In genomic region chr9:41735448-41736233, GRCm38 (mm10) we compare ENCODE assay signal across 7 mouse cellular contexts.
DNase-seq lines count a peak whose midpoint lies in the region; ATAC-seq and TF ChIP-seq lines count a peak whose summit lies in the region.

No protein-coding gene starts in this region.

- 1% methylated on average over 22 of the region's 22 CpGs for WGBS in embryonic facial prominence, embryonic 11.5 days
- WGBS in heart, embryonic 11.5 days (ENCODE audit: insufficient replicate concordance), result 1% methylated on average over 22 of the region's 22 CpGs
- WGBS in kidney, embryonic 15.5 days, result under 1% methylated on average over 22 of the region's 22 CpGs
- WGBS in limb, embryonic 13.5 days, result under 1% methylated on average over 22 of the region's 22 CpGs
- under 1% methylated on average over 22 of the region's 22 CpGs for WGBS in midbrain, postnatal 0 days

- no peaks in the 10 kb centered on the region for H3K36me3 ChIP-seq in embryonic facial prominence, embryonic 11.5 days (replicated peaks; ENCODE audit: control insufficient read depth, insufficient read depth, low read depth, low read length)
- H3K36me3 ChIP-seq in heart, embryonic 11.5 days (ENCODE audit: control insufficient read depth, insufficient read depth, low read length), result no peaks in the 10 kb centered on the region
- no peaks in the 10 kb centered on the region for H3K36me3 ChIP-seq in kidney, embryonic 15.5 days
- H3K36me3 ChIP-seq in limb, embryonic 13.5 days, result no peaks in the 10 kb centered on the region
- H3K36me3 ChIP-seq in midbrain, postnatal 0 days (ENCODE audit: insufficient read depth, low read length), result no peaks in the 10 kb centered on the region

- peak overlapping the region; percentile 59 for H3K9ac ChIP-seq in embryonic facial prominence, embryonic 11.5 days (replicated peaks; ENCODE audit: low read length)
- peak overlapping the region; percentile 73 for H3K9ac ChIP-seq in heart, embryonic 11.5 days (ENCODE audit: low read depth, low read length)
- H3K9ac ChIP-seq in kidney, embryonic 15.5 days, result peak overlapping the region; percentile 46
- H3K9ac ChIP-seq in limb, embryonic 13.5 days, result peak overlapping the region; percentile 69
- H3K9ac ChIP-seq in midbrain, postnatal 0 days (replicated peaks; ENCODE audit: low read length, poor library complexity, severe bottlenecking), result peak overlapping the region; percentile 63

- H3K9me3 ChIP-seq in embryonic facial prominence, embryonic 11.5 days (replicated peaks; ENCODE audit: control insufficient read depth, low read length), result no peaks in the 10 kb centered on the region
- no peaks in the 10 kb centered on the region for H3K9me3 ChIP-seq in heart, embryonic 11.5 days (replicated peaks; ENCODE audit: control insufficient read depth, low read length)
- H3K9me3 ChIP-seq in kidney, embryonic 15.5 days (replicated peaks), result no peaks in the 10 kb centered on the region
- no peaks in the 10 kb centered on the region for H3K9me3 ChIP-seq in limb, embryonic 13.5 days
- H3K9me3 ChIP-seq in midbrain, postnatal 0 days (ENCODE audit: low read length), result no peaks in the 10 kb centered on the region

- DNase-seq in adrenal gland, postnatal 25 days, result peak; percentile 55
- DNase-seq in embryonic facial prominence, embryonic 11.5 days (ENCODE audit: low spot score), result peak; percentile 88
- peak; percentile 96 for DNase-seq in midbrain, postnatal 0 days (ENCODE audit: low spot score)
- DNase-seq in testis, postnatal 14 days (ENCODE audit: low spot score), result peak; percentile 31

- H3K4me1 ChIP-seq in embryonic facial prominence, embryonic 11.5 days (ENCODE audit: control insufficient read depth, insufficient read depth, low read length), result 0 out of 2 replicates have a peak, but pooled peaks cover 2% of the 10 kb centered on the region
- H3K4me1 ChIP-seq in heart, embryonic 11.5 days (ENCODE audit: control insufficient read depth, insufficient read depth, low read length), result 0 out of 2 replicates have a peak, but pooled peaks cover 3% of the 10 kb centered on the region
- peaks cover 23% of the 10 kb centered on the region for H3K4me1 ChIP-seq in kidney, embryonic 15.5 days
- peaks cover 21% of the 10 kb centered on the region for H3K4me1 ChIP-seq in limb, embryonic 13.5 days
- H3K4me1 ChIP-seq in midbrain, postnatal 0 days (ENCODE audit: insufficient read depth, low read length), result peaks cover 8% of the 10 kb centered on the region; the same call in 1 of the 2 replicates

- peak overlapping the region; percentile 24 for H3K4me3 ChIP-seq in embryonic facial prominence, embryonic 11.5 days (ENCODE audit: low read depth, low read length)
- H3K4me3 ChIP-seq in heart, embryonic 11.5 days (ENCODE audit: low read depth, low read length), result peak overlapping the region; percentile 42
- peak overlapping the region; percentile 45 for H3K4me3 ChIP-seq in kidney, embryonic 15.5 days (replicated peaks)
- H3K4me3 ChIP-seq in limb, embryonic 13.5 days, result peak overlapping the region; percentile 44
- peak overlapping the region; percentile 36 for H3K4me3 ChIP-seq in midbrain, postnatal 0 days (ENCODE audit: low read depth, low read length)

- H3K4me2 ChIP-seq in embryonic facial prominence, embryonic 11.5 days (ENCODE audit: low read depth, low read length), result peak overlapping the region; percentile 40
- peak overlapping the region; percentile 75 for H3K4me2 ChIP-seq in heart, embryonic 11.5 days
- H3K4me2 ChIP-seq in kidney, embryonic 15.5 days, result peak overlapping the region; percentile 86
- peak overlapping the region; percentile 78 for H3K4me2 ChIP-seq in limb, embryonic 13.5 days (replicated peaks)
- peak overlapping the region; percentile 55 for H3K4me2 ChIP-seq in midbrain, postnatal 0 days (ENCODE audit: low read depth, low read length, poor library complexity, severe bottlenecking)

- H3K27me3 ChIP-seq in embryonic facial prominence, embryonic 11.5 days (ENCODE audit: control insufficient read depth, insufficient read depth, low read length), result no peaks in the 10 kb centered on the region
- no peaks in the 10 kb centered on the region for H3K27me3 ChIP-seq in heart, embryonic 11.5 days (ENCODE audit: control insufficient read depth, insufficient read depth, low read length)
- H3K27me3 ChIP-seq in kidney, embryonic 15.5 days, result no peaks in the 10 kb centered on the region
- H3K27me3 ChIP-seq in limb, embryonic 13.5 days, result no peaks in the 10 kb centered on the region
- no peaks in the 10 kb centered on the region for H3K27me3 ChIP-seq in midbrain, postnatal 0 days (ENCODE audit: insufficient read depth, low read length)

- no peak for TF ChIP-seq CTCF in midbrain, postnatal 0 days (IDR thresholded peaks at IDR 0.05)

- ATAC-seq in embryonic facial prominence, embryonic 11.5 days (replicated peaks; ENCODE audit: insufficient number of reproducible peaks, low FRiP score, low TSS enrichment, low read depth), result peak; percentile 87
- peak; percentile 65; the same call in 1 of the 2 replicates for ATAC-seq in heart, embryonic 11.5 days (replicated peaks; ENCODE audit: insufficient number of reproducible peaks, low FRiP score, low TSS enrichment)
- peak; percentile 70 for ATAC-seq in kidney, embryonic 15.5 days (replicated peaks; ENCODE audit: low FRiP score)
- peak; percentile 86 for ATAC-seq in limb, embryonic 13.5 days (ENCODE audit: low FRiP score, low read depth)
- ATAC-seq in midbrain, postnatal 0 days (ENCODE audit: low FRiP score), result peak; percentile 91

- peak overlapping the region; percentile 88 for H3K27ac ChIP-seq in embryonic facial prominence, embryonic 11.5 days (replicated peaks; ENCODE audit: low read depth, low read length)
- peak overlapping the region; percentile 90 for H3K27ac ChIP-seq in heart, embryonic 11.5 days (ENCODE audit: low read depth, low read length)
- peak overlapping the region; percentile 86 for H3K27ac ChIP-seq in kidney, embryonic 15.5 days
- H3K27ac ChIP-seq in limb, embryonic 13.5 days, result peak overlapping the region; percentile 94
- peak overlapping the region; percentile 97 for H3K27ac ChIP-seq in midbrain, postnatal 0 days (ENCODE audit: low read depth, low read length)

Comparison
In these comparisons a context has a peak if more than half of its experiments do, and no peak if none do; other contexts are left out.
1. Peak in every context shown above with its lines: DNase-seq, ATAC-seq, H3K4me3 ChIP-seq and H3K27ac ChIP-seq.
2. DNase-seq: peak in every context shown above with its lines; median percentile 96 in midbrain, postnatal 0 days; 88 in embryonic facial prominence, embryonic 11.5 days; 55 in adrenal gland, postnatal 25 days; 31 in testis, postnatal 14 days.